Mouse (Mus musculus) MEL (cell line): Measurements from ENCODE around the gene 3110082I17Rik. TPM values are rescaled to one million over a fixed set of nuclear protein-coding genes. Genes with fewer than 3 reads are reported as not detected.
A peak's percentile ranks its signal among the peaks of the same experiment; 100 is the strongest.

Experiments used
- DNase-seq: peaks from one replicate; pipeline ENCODE4 v3.0.0; 2011; ENCODE audit warnings: low read depth, low spot score
- H3K27ac ChIP-seq: 2 replicates; pipeline ENCODE4 v1.5.1; 2012; ENCODE audit warnings: low read depth, mild to moderate bottlenecking, control low read depth, low read length, moderate library complexity; ENCODE audit not compliant: control insufficient read depth
- H3K27me3 ChIP-seq, 2 experiments: fragments of 150-350 bp in 1 of 2; sonication (generic) in 1 of 2; 2 replicates each; pipeline ENCODE4 v1.6.1; 2012; ENCODE audit warnings: low read length in 2 of 2, mild to moderate bottlenecking in 2 of 2, improper control_type of control experiment in 1 of 2, moderate library complexity in 1 of 2; ENCODE audit not compliant: insufficient read depth in 2 of 2, control insufficient read depth in 1 of 2
- H3K36me3 ChIP-seq, 2 experiments: 2 replicates each; pipeline ENCODE4 v1.6.1; 2012 to 2014; ENCODE audit warnings: low read length in 2 of 2, improper control_type of control experiment in 1 of 2, inconsistent platforms in 1 of 2, mild to moderate bottlenecking in 1 of 2; ENCODE audit not compliant: insufficient read depth in 2 of 2, control insufficient read depth in 1 of 2
- H3K4me1 ChIP-seq, 2 experiments: fragments of 150-350 bp in 1 of 2; sonication (generic) in 1 of 2; 2 replicates each; pipeline ENCODE4 v1.6.1; 2012; ENCODE audit warnings: low read length in 2 of 2, improper control_type of control experiment in 1 of 2, mild to moderate bottlenecking in 1 of 2; ENCODE audit not compliant: insufficient read depth in 2 of 2, control insufficient read depth in 1 of 2
- H3K4me3 ChIP-seq, 2 experiments: fragments of 150-350 bp in 1 of 2; sonication (generic) in 1 of 2; 2 replicates each; pipeline ENCODE4 v1.5.1; 2012; ENCODE audit warnings: low read depth in 2 of 2, low read length in 2 of 2, mild to moderate bottlenecking in 2 of 2, moderate library complexity in 2 of 2, control low read depth in 1 of 2, improper control_type of control experiment in 1 of 2; ENCODE audit not compliant: control insufficient read depth in 1 of 2, insufficient read depth in 1 of 2
- H3K79me2 ChIP-seq: 2 replicates; pipeline ENCODE4 v1.6.1; 2012; ENCODE audit warnings: mild to moderate bottlenecking, low read length, moderate library complexity; ENCODE audit not compliant: control insufficient read depth, poor library complexity, insufficient read depth
- H3K9ac ChIP-seq: 2 replicates; pipeline ENCODE4 v1.6.1; 2012; ENCODE audit warnings: low read depth, mild to moderate bottlenecking, control low read depth, low read length, moderate library complexity; ENCODE audit not compliant: control insufficient read depth, poor library complexity, severe bottlenecking
- H3K9me3 ChIP-seq: fragments of 150-350 bp; sonication (generic); replicated peaks from 2 replicates; pipeline ENCODE4 v1.6.1; 2012; ENCODE audit warnings: mild to moderate bottlenecking, low read length, improper control_type of control experiment, moderate library complexity; ENCODE audit not compliant: insufficient read depth
- CHD1 ChIP-seq: IDR thresholded peaks from 2 replicates; pipeline ENCODE4 v1.6.1; 2012; ENCODE audit warnings: low read depth, mild to moderate bottlenecking, inconsistent platforms, low read length, improper control_type of control experiment
- CTCF ChIP-seq, 3 experiments: IDR thresholded peaks in 2 of 3; conservative IDR thresholded peaks in 1 of 3; 2 replicates each; pipeline ENCODE4 v1.5.1; 2011 to 2012; ENCODE audit warnings: low read length in 3 of 3, low read depth in 2 of 3, mild to moderate bottlenecking in 2 of 3, improper control_type of control experiment in 1 of 3, inconsistent platforms in 1 of 3, mixed read lengths in 1 of 3, moderate library complexity in 1 of 3; ENCODE audit not compliant: control insufficient read depth in 1 of 3, insufficient read depth in 1 of 3, poor library complexity in 1 of 3, severe bottlenecking in 1 of 3
- ETS1 ChIP-seq: IDR thresholded peaks from 2 replicates; pipeline ENCODE4 v1.6.1; 2012; ENCODE audit warnings: low read depth, mild to moderate bottlenecking, inconsistent platforms, low read length, improper control_type of control experiment, moderate library complexity
- GATA1 ChIP-seq: IDR thresholded peaks from 2 replicates; pipeline ENCODE4 v1.6.1; 2011; ENCODE audit warnings: low read depth, low read length, improper control_type of control experiment
- HCFC1 ChIP-seq: IDR thresholded peaks from 2 replicates; pipeline ENCODE4 v1.6.1; 2012; ENCODE audit warnings: low read depth, mild to moderate bottlenecking, inconsistent platforms, low read length, improper control_type of control experiment, moderate library complexity
- KAT2A ChIP-seq: conservative IDR thresholded peaks from 2 replicates; pipeline ENCODE4 v1.6.1; 2012; ENCODE audit warnings: low read depth, low read length, improper control_type of control experiment, inconsistent platforms
- MAX ChIP-seq: IDR thresholded peaks from 2 replicates; pipeline ENCODE4 v1.6.1; 2011; ENCODE audit warnings: low read length, improper control_type of control experiment
- MEF2A ChIP-seq: IDR thresholded peaks from 2 replicates; pipeline ENCODE4 v1.6.1; 2014; ENCODE audit warnings: low read depth, mild to moderate bottlenecking, inconsistent platforms, low read length, improper control_type of control experiment; ENCODE audit not compliant: poor library complexity, insufficient replicate concordance, severe bottlenecking; ENCODE audit errors: extremely low read depth
- MYB ChIP-seq: IDR thresholded peaks from 2 replicates; pipeline ENCODE4 v1.6.1; 2011; ENCODE audit warnings: mild to moderate bottlenecking, low read depth, low read length, improper control_type of control experiment
- MYC ChIP-seq: IDR thresholded peaks from 2 replicates; pipeline ENCODE4 v1.6.1; 2011; ENCODE audit warnings: low read depth, mild to moderate bottlenecking, low read length, improper control_type of control experiment, moderate library complexity
- SMC3 ChIP-seq: IDR thresholded peaks from 2 replicates; pipeline ENCODE4 v1.6.1; 2011; ENCODE audit warnings: low read depth, low read length, improper control_type of control experiment
- TAL1 ChIP-seq: IDR thresholded peaks from 2 replicates; pipeline ENCODE4 v1.6.1; 2012; ENCODE audit warnings: mild to moderate bottlenecking, inconsistent platforms, low read length, moderate library complexity, mixed read lengths
- TBP ChIP-seq: IDR thresholded peaks from 2 replicates; pipeline ENCODE4 v1.8.0; 2011; ENCODE audit warnings: low read depth, low read length, improper control_type of control experiment
- TCF12 ChIP-seq: IDR thresholded peaks from 2 replicates; pipeline ENCODE4 v1.6.1; 2014; ENCODE audit warnings: low read depth, mild to moderate bottlenecking, inconsistent platforms, low read length, improper control_type of control experiment, moderate library complexity
- UBTF ChIP-seq: IDR thresholded peaks from 2 replicates; pipeline ENCODE4 v1.6.1; 2012; ENCODE audit warnings: low read depth, mild to moderate bottlenecking, inconsistent platforms, low read length, improper control_type of control experiment, moderate library complexity, borderline replicate concordance; ENCODE audit not compliant: insufficient read depth
- ZC3H11A ChIP-seq: IDR thresholded peaks from 2 replicates; pipeline ENCODE4 v1.6.1; 2012; ENCODE audit warnings: low read depth, mild to moderate bottlenecking, inconsistent platforms, low read length, improper control_type of control experiment
- ZMIZ1 ChIP-seq: IDR thresholded peaks from 2 replicates; pipeline ENCODE4 v1.6.1; 2012; ENCODE audit warnings: low read depth, mild to moderate bottlenecking, inconsistent platforms, low read length, improper control_type of control experiment, moderate library complexity
- polyA plus RNA-seq, 2 experiments: library from polyadenylated mRNA; stranded (reverse) in 1 of 2; unstranded in 1 of 2; fragments of >175 nt in 1 of 2; fragments of >200 nt in 1 of 2; gene quantifications; 2 replicates each; pipeline versions ENCODE4 v1.2.1 to v1.2.4; 2012; ENCODE audit warnings: low replicate concordance in 2 of 2, low read depth in 1 of 2; ENCODE audit not compliant: insufficient read length in 2 of 2, insufficient read depth in 1 of 2, missing spikeins in 1 of 2
- total RNA-seq: library from RNA; depleted of rRNA; stranded (reverse); fragments of 300-350 nt; gene quantifications from 2 replicates; pipeline ENCODE4 v1.2.3, GENCODE M21; 2012

Gene 3110082I17Rik
- total and polyA plus RNA-seq, 3 experiments, result 58.1 to 79.5 TPM; not detected in 1

DNA sequence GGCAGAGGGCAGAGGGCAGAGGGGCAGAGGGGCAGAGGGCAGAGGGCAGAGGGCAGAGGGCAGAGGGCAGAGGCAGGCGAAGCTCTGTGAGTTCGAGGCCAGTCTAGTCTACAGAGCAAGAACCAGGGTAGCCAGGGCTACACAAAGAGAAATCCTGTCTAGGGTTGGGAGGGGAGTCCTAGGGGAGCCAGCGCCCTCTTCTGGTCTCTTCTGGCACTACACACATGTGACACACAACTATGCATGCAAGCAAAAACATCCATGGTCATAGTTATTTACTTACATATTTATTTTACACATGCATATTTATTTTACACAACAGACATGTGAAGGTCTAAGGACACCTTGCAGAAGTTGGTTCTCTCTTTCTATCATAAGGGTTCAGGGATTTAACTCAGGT is 42.8 kb downstream of the 3110082I17Rik start:
- Histone ChIP-seq H3K4me1 (no peaks in the 10 kb centered on the region), H3K27me3 (no peaks in the 10 kb centered on the region), H3K36me3 (no peaks in the 10 kb centered on the region), H3K4me3 (no peak overlapping the region), H3K27ac (no peak overlapping the region), H3K79me2 (no peaks in the 10 kb centered on the region), H3K9me3 (no peaks in the 10 kb centered on the region), H3K9ac (no peak overlapping the region)
- TF ChIP-seq ZMIZ1, result no peak
- TF ChIP-seq KAT2A, result no peak
- TF ChIP-seq MYC, result no peak
- TF ChIP-seq CTCF (IDR thresholded peaks at IDR 0.05 in 2 of 3, conservative IDR thresholded peaks at IDR 0.05 in 1 of 3; ENCODE audit: control insufficient read depth in 1 of 3, insufficient read depth in 1 of 3, low read depth in 2 of 3, low read length in 3 of 3, poor library complexity in 1 of 3, severe bottlenecking in 1 of 3), result peak; percentile 26 to 37 (median 37)
- TF ChIP-seq TAL1, result no peak
- no peak for TF ChIP-seq MAX
- TF ChIP-seq CHD1, result no peak
- no peak for DNase-seq

GRCm38 (mm10) chr5:139416942-139417341 is 43.4 kb downstream of the 3110082I17Rik start:
- TF ChIP-seq CTCF (IDR thresholded peaks at IDR 0.05 in 2 of 3, conservative IDR thresholded peaks at IDR 0.05 in 1 of 3; ENCODE audit: control insufficient read depth in 1 of 3, insufficient read depth in 1 of 3, low read depth in 2 of 3, low read length in 3 of 3, poor library complexity in 1 of 3, severe bottlenecking in 1 of 3), result peak; percentile 42 to 56 (median 46); a peak in 5 of 6 replicates
- TF ChIP-seq SMC3, result peak; percentile 27; the same call in 1 of the 2 replicates
- TF ChIP-seq HCFC1, result no peak
- no peak for TF ChIP-seq GATA1
- no peak for TF ChIP-seq KAT2A
- TF ChIP-seq MEF2A, result no peak
- TF ChIP-seq TCF12, result no peak
- no peak for TF ChIP-seq ETS1
- TF ChIP-seq MYB, result no peak
- TF ChIP-seq ZC3H11A, result no peak
- no peak for TF ChIP-seq TBP
- no peak for TF ChIP-seq UBTF
- Histone ChIP-seq H3K27ac (no peak overlapping the region), H3K9ac (no peak overlapping the region), H3K9me3 (no peaks in the 10 kb centered on the region), H3K27me3 (no peaks in the 10 kb centered on the region), H3K4me1 (no peaks in the 10 kb centered on the region), H3K4me3 (no peak overlapping the region), H3K79me2 (no peaks in the 10 kb centered on the region), H3K36me3 (no peaks in the 10 kb centered on the region)
- DNase-seq, result peak; percentile 37
